Comparison of ENCODE assay signal across 8 mouse cellular contexts in the genomic region with DNA sequence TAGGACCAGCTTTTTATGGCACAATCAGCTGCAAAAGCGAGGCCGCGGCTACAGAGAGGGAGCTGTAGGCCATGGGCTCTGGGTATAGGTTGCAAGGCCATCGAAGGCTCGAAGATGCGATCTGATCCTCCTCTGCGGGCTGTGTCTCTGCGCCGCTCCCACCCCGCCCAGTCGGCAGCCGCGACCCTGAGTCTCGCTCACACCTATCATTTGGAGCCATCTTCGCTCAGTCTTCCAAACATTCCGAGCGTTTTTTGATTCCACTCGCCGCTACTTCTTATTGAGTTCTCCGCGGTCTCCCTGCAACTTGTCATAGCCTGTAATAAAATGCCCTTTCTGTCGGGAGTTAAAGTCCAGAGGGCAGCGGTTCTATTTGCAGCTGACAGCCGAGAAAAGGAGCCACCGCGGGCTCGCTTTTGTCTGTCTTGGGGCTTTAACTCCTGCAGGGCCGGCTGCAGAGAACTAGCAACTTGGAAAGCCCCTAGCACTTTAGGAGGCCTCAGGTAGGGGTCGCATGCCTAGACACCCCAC.
DNase-seq lines count a peak whose midpoint lies in the region; ATAC-seq and TF ChIP-seq lines count a peak whose summit lies in the region.

No protein-coding gene starts in this region.

- H3K4me3 ChIP-seq in heart, postnatal 0 days (ENCODE audit: low read depth, low read length): peak overlapping the region; percentile 26
- peak overlapping the region; percentile 21 for H3K4me3 ChIP-seq in forebrain, embryonic 11.5 days (ENCODE audit: low read depth, low read length)
- peak overlapping the region; percentile 16 for H3K4me3 ChIP-seq in neural tube, embryonic 12.5 days

- ATAC-seq in heart, postnatal 0 days (ENCODE audit: insufficient read depth, low read depth): no peak
- no peak; the same call in 1 of the 2 replicates for ATAC-seq in forebrain, embryonic 11.5 days (replicated peaks; ENCODE audit: low FRiP score)
- 0 out of 2 replicates have a peak, but pooled peaks have one; percentile 44 for ATAC-seq in neural tube, embryonic 12.5 days (ENCODE audit: low FRiP score, low read depth)

- peaks cover 88% of the 10 kb centered on the region for H3K27me3 ChIP-seq in heart, postnatal 0 days (ENCODE audit: control insufficient read depth, insufficient read depth, low read length)
- peaks cover 66% of the 10 kb centered on the region for H3K27me3 ChIP-seq in forebrain, embryonic 11.5 days (ENCODE audit: control insufficient read depth, insufficient read depth, low read length)
- H3K27me3 ChIP-seq in neural tube, embryonic 12.5 days (replicated peaks): peaks cover 78% of the 10 kb centered on the region

- under 1% methylated on average over 29 of the region's 29 CpGs for WGBS in heart, postnatal 0 days
- WGBS in forebrain, embryonic 11.5 days: under 1% methylated on average over 29 of the region's 29 CpGs
- 1% methylated on average over 29 of the region's 29 CpGs for WGBS in neural tube, embryonic 12.5 days

- TF ChIP-seq EP300 in heart, postnatal 0 days (IDR thresholded peaks at IDR 0.05; ENCODE audit: low read depth): no peak

- no peak for DNase-seq in heart, postnatal 0 days (ENCODE audit: low spot score)
- no peak for DNase-seq in heart, postnatal 4 days
- DNase-seq in forebrain, embryonic 11.5 days (ENCODE audit: low spot score): no peak
- peak; percentile 43 for DNase-seq in kidney, postnatal 10 days
- no peak for DNase-seq in adipocyte (ENCODE audit: low spot score)
- no peak for DNase-seq in gastrocnemius, postnatal 14 days
- no peak for DNase-seq in layer of hippocampus, postnatal 10 days (ENCODE audit: low spot score in 2 of 2)

- intact Hi-C loops in gastrocnemius, postnatal 14 days (cut with DNase I; ENCODE audit: low total_unique reads): no loop called here

- H3K4me1 ChIP-seq in heart, postnatal 0 days (ENCODE audit: control insufficient read depth, insufficient read depth): no peaks in the 10 kb centered on the region
- H3K4me1 ChIP-seq in forebrain, embryonic 11.5 days (replicated peaks; ENCODE audit: control insufficient read depth, insufficient read depth, low read length): peaks cover 4% of the 10 kb centered on the region; the same call in 1 of the 2 replicates
- peaks cover 7% of the 10 kb centered on the region for H3K4me1 ChIP-seq in neural tube, embryonic 12.5 days

- no peak for TF ChIP-seq CTCF in heart, postnatal 0 days (IDR thresholded peaks at IDR 0.05; ENCODE audit: low read depth)

- H3K27ac ChIP-seq in heart, postnatal 0 days (ENCODE audit: low read depth): no peak overlapping the region
- H3K27ac ChIP-seq in forebrain, embryonic 11.5 days (ENCODE audit: low read depth, low read length): peak overlapping the region; percentile 25; the same call in 1 of the 2 replicates
- H3K27ac ChIP-seq in neural tube, embryonic 12.5 days: no peak overlapping the region

- H3K36me3 ChIP-seq in heart, postnatal 0 days (replicated peaks; ENCODE audit: control insufficient read depth, insufficient read depth, low read length): no peaks in the 10 kb centered on the region
- H3K36me3 ChIP-seq in forebrain, embryonic 11.5 days (ENCODE audit: control insufficient read depth, insufficient read depth, low read length): no peaks in the 10 kb centered on the region
- no peaks in the 10 kb centered on the region for H3K36me3 ChIP-seq in neural tube, embryonic 12.5 days

- no peak overlapping the region for H3K9ac ChIP-seq in heart, postnatal 0 days (replicated peaks; ENCODE audit: low read depth, low read length)
- peak overlapping the region; percentile 1; the same call in 1 of the 2 replicates for H3K9ac ChIP-seq in forebrain, embryonic 11.5 days (ENCODE audit: low read length)
- H3K9ac ChIP-seq in neural tube, embryonic 12.5 days: no peak overlapping the region

- no peaks in the 10 kb centered on the region for H3K9me3 ChIP-seq in heart, postnatal 0 days (replicated peaks; ENCODE audit: control insufficient read depth, low read length)
- H3K9me3 ChIP-seq in forebrain, embryonic 11.5 days (ENCODE audit: control insufficient read depth, low read length): no peaks in the 10 kb centered on the region
- H3K9me3 ChIP-seq in neural tube, embryonic 12.5 days: no peaks in the 10 kb centered on the region

- peak overlapping the region; percentile 43 for H3K4me2 ChIP-seq in heart, postnatal 0 days (ENCODE audit: low read depth, low read length)
- H3K4me2 ChIP-seq in forebrain, embryonic 11.5 days (ENCODE audit: low read depth, low read length, severe bottlenecking): peak overlapping the region; percentile 54
- peak overlapping the region; percentile 55 for H3K4me2 ChIP-seq in neural tube, embryonic 12.5 days (replicated peaks)
